Mouse (Mus musculus): ENCODE measurements at regions not wholly inside any gene's neighbourhood (a gene's known extent, or its start where the extent isn't known, plus 50 kb on each side); places are given as distances from the start of the nearest gene placed in this dataset.

GRCm38 (mm10) chr3:39461561-39461960 is 574.8 kb downstream of the Fat4 start:
- DNase-seq (ENCODE audit: low spot score): no peak
- Histone ChIP-seq H3K4me2 (replicated peaks; ENCODE audit: low read depth, low read length, severe bottlenecking) (no peak overlapping the region), H3K4me1 (ENCODE audit: control insufficient read depth, insufficient read depth, low read length) (peaks cover 8% of the 10 kb centered on the region), H3K27ac (replicated peaks; ENCODE audit: low read depth, low read length) (no peak overlapping the region), H3K9ac (ENCODE audit: low read depth, low read length, severe bottlenecking) (no peak overlapping the region), H3K27me3 (ENCODE audit: control insufficient read depth, insufficient read depth, low read length) (no peaks in the 10 kb centered on the region), H3K4me3 (replicated peaks; ENCODE audit: low read length) (no peak overlapping the region), H3K36me3 (ENCODE audit: control insufficient read depth, insufficient read depth, low read length) (no peaks in the 10 kb centered on the region), H3K9me3 (ENCODE audit: control insufficient read depth, low read length) (no peaks in the 10 kb centered on the region)
- 84% methylated on average over 4 of the region's 4 CpGs for WGBS
- no peak for ATAC-seq (ENCODE audit: low FRiP score, low read depth)
- TF ChIP-seq POLR2A (IDR thresholded peaks at IDR 0.05; ENCODE audit: borderline replicate concordance, extremely low read depth, insufficient read depth, insufficient read length): no peak

- Histone ChIP-seq H3K27ac (replicated peaks; ENCODE audit: low read depth, low read length) (no peak overlapping the region), H3K9ac (ENCODE audit: low read depth, low read length, severe bottlenecking) (no peak overlapping the region), H3K4me1 (ENCODE audit: control insufficient read depth, insufficient read depth, low read length) (no peaks in the 10 kb centered on the region), H3K9me3 (ENCODE audit: control insufficient read depth, low read length) (no peaks in the 10 kb centered on the region), H3K36me3 (ENCODE audit: control insufficient read depth, insufficient read depth, low read length) (no peaks in the 10 kb centered on the region), H3K4me3 (replicated peaks; ENCODE audit: low read length) (no peak overlapping the region), H3K27me3 (ENCODE audit: control insufficient read depth, insufficient read depth, low read length) (no peaks in the 10 kb centered on the region), H3K4me2 (replicated peaks; ENCODE audit: low read depth, low read length, severe bottlenecking) (no peak overlapping the region)
- no peak for TF ChIP-seq POLR2A (IDR thresholded peaks at IDR 0.05; ENCODE audit: borderline replicate concordance, extremely low read depth, insufficient read depth, insufficient read length)
- DNase-seq (ENCODE audit: low spot score): no peak
- 49% methylated on average over 3 of the region's 3 CpGs for WGBS
- ATAC-seq (ENCODE audit: low FRiP score, low read depth): no peak
Observed at GRCm38 (mm10) chr3:39465811-39466210, 579.1 kb downstream of the Fat4 start.

GRCm38 (mm10) chr3:39489392-39489791 is 602.7 kb downstream of the Fat4 start:
- no peaks in the 10 kb centered on the region for H3K36me3 ChIP-seq (ENCODE audit: control insufficient read depth, insufficient read depth, low read length)
- H3K27ac ChIP-seq (replicated peaks; ENCODE audit: low read depth, low read length): no peak overlapping the region
- WGBS: 74% methylated on average over 7 of the region's 7 CpGs
- no peak for TF ChIP-seq POLR2A (IDR thresholded peaks at IDR 0.05; ENCODE audit: borderline replicate concordance, extremely low read depth, insufficient read depth, insufficient read length)
- DNase-seq (ENCODE audit: low spot score) (no peak), ATAC-seq (ENCODE audit: low FRiP score, low read depth) (no peak)
- no peaks in the 10 kb centered on the region for H3K27me3 ChIP-seq (ENCODE audit: control insufficient read depth, insufficient read depth, low read length)
- no peak overlapping the region for H3K9ac ChIP-seq (ENCODE audit: low read depth, low read length, severe bottlenecking)
- H3K4me3 ChIP-seq (replicated peaks; ENCODE audit: low read length): no peak overlapping the region
- H3K9me3 ChIP-seq (ENCODE audit: control insufficient read depth, low read length): no peaks in the 10 kb centered on the region
- no peaks in the 10 kb centered on the region for H3K4me1 ChIP-seq (ENCODE audit: control insufficient read depth, insufficient read depth, low read length)
- H3K4me2 ChIP-seq (replicated peaks; ENCODE audit: low read depth, low read length, severe bottlenecking): no peak overlapping the region

GRCm38 (mm10) chr3:39494363-39494762 is 607.6 kb downstream of the Fat4 start:
- no peak for TF ChIP-seq POLR2A (IDR thresholded peaks at IDR 0.05; ENCODE audit: borderline replicate concordance, extremely low read depth, insufficient read depth, insufficient read length)
- Histone ChIP-seq H3K4me3 (replicated peaks; ENCODE audit: low read length) (no peak overlapping the region), H3K36me3 (ENCODE audit: control insufficient read depth, insufficient read depth, low read length) (no peaks in the 10 kb centered on the region), H3K27ac (replicated peaks; ENCODE audit: low read depth, low read length) (no peak overlapping the region), H3K4me2 (replicated peaks; ENCODE audit: low read depth, low read length, severe bottlenecking) (no peak overlapping the region), H3K27me3 (ENCODE audit: control insufficient read depth, insufficient read depth, low read length) (no peaks in the 10 kb centered on the region), H3K9ac (ENCODE audit: low read depth, low read length, severe bottlenecking) (no peak overlapping the region), H3K9me3 (ENCODE audit: control insufficient read depth, low read length) (no peaks in the 10 kb centered on the region), H3K4me1 (ENCODE audit: control insufficient read depth, insufficient read depth, low read length) (no peaks in the 10 kb centered on the region)
- 85% methylated on average over 3 of the region's 3 CpGs for WGBS
- no peak for ATAC-seq (ENCODE audit: low FRiP score, low read depth)
- DNase-seq (ENCODE audit: low spot score): no peak

- no peak overlapping the region for H3K4me3 ChIP-seq (replicated peaks; ENCODE audit: low read length)
- ATAC-seq (ENCODE audit: low FRiP score, low read depth): peak; percentile 79
- WGBS: 43% methylated on average over 5 of the region's 5 CpGs
- no peaks in the 10 kb centered on the region for H3K9me3 ChIP-seq (ENCODE audit: control insufficient read depth, low read length)
- peaks cover 17% of the 10 kb centered on the region for H3K4me1 ChIP-seq (ENCODE audit: control insufficient read depth, insufficient read depth, low read length)
- no peaks in the 10 kb centered on the region for H3K36me3 ChIP-seq (ENCODE audit: control insufficient read depth, insufficient read depth, low read length)
- no peaks in the 10 kb centered on the region for H3K27me3 ChIP-seq (ENCODE audit: control insufficient read depth, insufficient read depth, low read length)
- no peak overlapping the region for H3K9ac ChIP-seq (ENCODE audit: low read depth, low read length, severe bottlenecking)
- peak; percentile 59 for DNase-seq (ENCODE audit: low spot score)
- no peak overlapping the region for H3K4me2 ChIP-seq (replicated peaks; ENCODE audit: low read depth, low read length, severe bottlenecking)
- no peak overlapping the region for H3K27ac ChIP-seq (replicated peaks; ENCODE audit: low read depth, low read length)
- TF ChIP-seq POLR2A (IDR thresholded peaks at IDR 0.05; ENCODE audit: borderline replicate concordance, extremely low read depth, insufficient read depth, insufficient read length): no peak
Observed at GRCm38 (mm10) chr3:39528087-39528486, 641.3 kb downstream of the Fat4 start.

- no peak overlapping the region for H3K27ac ChIP-seq (replicated peaks; ENCODE audit: low read depth, low read length)
Observed at GRCm38 (mm10) chr3:39537515-39537914, 650.8 kb downstream of the Fat4 start.

More at GRCm38 (mm10) chr3:39537515-39537914, 650.8 kb downstream of the Fat4 start:
- Histone ChIP-seq H3K27me3 (ENCODE audit: control insufficient read depth, insufficient read depth, low read length) (no peaks in the 10 kb centered on the region), H3K9me3 (ENCODE audit: control insufficient read depth, low read length) (no peaks in the 10 kb centered on the region), H3K4me1 (ENCODE audit: control insufficient read depth, insufficient read depth, low read length) (peaks cover 8% of the 10 kb centered on the region), H3K36me3 (ENCODE audit: control insufficient read depth, insufficient read depth, low read length) (no peaks in the 10 kb centered on the region), H3K4me2 (replicated peaks; ENCODE audit: low read depth, low read length, severe bottlenecking) (no peak overlapping the region), H3K9ac (ENCODE audit: low read depth, low read length, severe bottlenecking) (no peak overlapping the region), H3K4me3 (replicated peaks; ENCODE audit: low read length) (no peak overlapping the region)
- no peak for TF ChIP-seq POLR2A (IDR thresholded peaks at IDR 0.05; ENCODE audit: borderline replicate concordance, extremely low read depth, insufficient read depth, insufficient read length)
- WGBS: 58% methylated on average over 2 of the region's 2 CpGs
- ATAC-seq (ENCODE audit: low FRiP score, low read depth): no peak
- DNase-seq (ENCODE audit: low spot score): peak; percentile 27
